Mouse (Mus musculus): ENCODE measurements around the gene Gm30083. TPM values are rescaled to one million over a fixed set of nuclear protein-coding genes. Genes with fewer than 3 reads are reported as not detected.
A peak's percentile ranks its signal among the peaks of the same experiment; 100 is the strongest.

Gene Gm30083
- polyA plus RNA-seq, 1 experiment, result not detected

GRCm38 (mm10) chr14:34016938-34017337 is 2.0 kb upstream of the Gm30083 start:
- H3K4me1 ChIP-seq (ENCODE audit: control insufficient read depth, insufficient read depth, insufficient read length), result no peaks in the 10 kb centered on the region
- H3K27me3 ChIP-seq (ENCODE audit: control insufficient read depth, insufficient read depth, low read length), result no peaks in the 10 kb centered on the region
- DNase-seq (ENCODE audit: low read depth in 1 of 2, low spot score in 2 of 2), result no peak
- no peak overlapping the region for H3K27ac ChIP-seq (ENCODE audit: insufficient read depth, low read length)
- WGBS, result 80% methylated on average over 2 of the region's 2 CpGs
- TF ChIP-seq CTCF (IDR thresholded peaks at IDR 0.05; ENCODE audit: extremely low read depth, insufficient read depth, insufficient read length, insufficient replicate concordance) (no peak), POLR2A (IDR thresholded peaks at IDR 0.05; ENCODE audit: low read depth, low read length) (no peak)
- no peak overlapping the region for H3K4me3 ChIP-seq (ENCODE audit: extremely low read depth, insufficient read depth, insufficient read length)
- no peaks in the 10 kb centered on the region for H3K36me3 ChIP-seq (ENCODE audit: control insufficient read depth, insufficient read depth, low read length)

DNA sequence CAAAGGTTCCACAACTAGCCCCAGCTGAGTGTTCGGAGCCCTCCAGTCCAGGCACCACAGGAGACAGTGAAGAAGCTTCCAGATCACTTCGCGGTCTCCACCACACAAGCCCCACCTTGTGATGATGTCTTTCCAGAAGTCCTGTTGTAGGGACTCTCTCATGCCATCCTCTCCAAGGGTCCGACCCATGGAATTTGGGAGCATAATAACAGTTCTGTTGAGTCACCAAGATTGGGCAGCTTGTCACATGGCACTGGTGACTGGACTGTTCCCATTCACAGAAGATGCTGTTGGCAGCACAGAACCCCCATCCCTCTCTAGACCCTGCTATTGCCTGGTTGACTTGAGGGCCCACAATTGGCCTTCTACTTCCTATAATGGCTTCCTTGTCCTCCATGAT is 1.4 kb upstream of the Gm30083 start, which contains the start of gene Gm5460:
Gm5460 (plus strand) TSS at position 378 of the 400 bp plus-strand sequence.
- 88% methylated on average over 4 of the region's 4 CpGs for WGBS
- H3K27ac ChIP-seq (ENCODE audit: insufficient read depth, low read length), result no peak within 1 kb of the TSS

GRCm38 (mm10) chr14:34002358-34002757 is 12.6 kb downstream of the Gm30083 start:
- no peaks in the 10 kb centered on the region for H3K4me1 ChIP-seq (ENCODE audit: control insufficient read depth, insufficient read depth, insufficient read length)
- 70% methylated on average over 5 of the region's 5 CpGs for WGBS
- DNase-seq (ENCODE audit: low read depth in 1 of 2, low spot score in 2 of 2), result no peak
- no peaks in the 10 kb centered on the region for H3K27me3 ChIP-seq (ENCODE audit: control insufficient read depth, insufficient read depth, low read length)
- no peaks in the 10 kb centered on the region for H3K36me3 ChIP-seq (ENCODE audit: control insufficient read depth, insufficient read depth, low read length)
- TF ChIP-seq CTCF (IDR thresholded peaks at IDR 0.05; ENCODE audit: extremely low read depth, insufficient read depth, insufficient read length, insufficient replicate concordance) (no peak), POLR2A (IDR thresholded peaks at IDR 0.05; ENCODE audit: low read depth, low read length) (no peak)
- H3K27ac ChIP-seq (ENCODE audit: insufficient read depth, low read length), result no peak overlapping the region
- no peak overlapping the region for H3K4me3 ChIP-seq (ENCODE audit: extremely low read depth, insufficient read depth, insufficient read length)

More for the DNA sequence above, 1.4 kb upstream of the Gm30083 start, which contains the start of gene Gm5460:
- TF ChIP-seq POLR2A (IDR thresholded peaks at IDR 0.05; ENCODE audit: low read depth, low read length), result no peak
- no peak for TF ChIP-seq CTCF (IDR thresholded peaks at IDR 0.05; ENCODE audit: extremely low read depth, insufficient read depth, insufficient read length, insufficient replicate concordance)
- no peaks in the 10 kb centered on the region for H3K4me1 ChIP-seq (ENCODE audit: control insufficient read depth, insufficient read depth, insufficient read length)
- H3K36me3 ChIP-seq (ENCODE audit: control insufficient read depth, insufficient read depth, low read length), result no peaks in the 10 kb centered on the region
- DNase-seq (ENCODE audit: low read depth in 1 of 2, low spot score in 2 of 2), result no peak
- H3K27me3 ChIP-seq (ENCODE audit: control insufficient read depth, insufficient read depth, low read length), result no peaks in the 10 kb centered on the region
- H3K4me3 ChIP-seq (ENCODE audit: extremely low read depth, insufficient read depth, insufficient read length), result no peak within 1 kb of the TSS

DNA sequence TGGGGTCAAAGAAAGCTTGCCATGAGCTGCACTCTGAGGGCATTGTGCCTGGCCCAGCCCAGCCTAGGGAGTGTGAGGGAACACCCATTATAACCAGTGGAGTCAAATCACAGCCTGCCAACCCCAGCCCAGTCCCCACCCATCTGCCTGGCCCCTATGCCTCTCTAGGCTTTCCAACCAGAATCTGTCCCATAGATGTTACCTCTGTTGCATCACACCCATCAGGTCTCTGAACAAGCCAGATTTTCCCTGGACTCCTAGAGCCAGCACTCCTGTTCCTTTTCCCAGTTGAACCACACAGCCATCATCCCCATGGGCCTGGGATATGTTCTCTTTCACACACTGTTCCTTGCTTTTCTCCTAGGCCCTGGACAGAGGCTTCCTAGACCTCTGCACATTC is 13.5 kb downstream of the Gm30083 start:
- no peak overlapping the region for H3K4me3 ChIP-seq (ENCODE audit: extremely low read depth, insufficient read depth, insufficient read length)
- no peaks in the 10 kb centered on the region for H3K36me3 ChIP-seq (ENCODE audit: control insufficient read depth, insufficient read depth, low read length)
- DNase-seq (ENCODE audit: low read depth in 1 of 2, low spot score in 2 of 2), result no peak
- no peak overlapping the region for H3K27ac ChIP-seq (ENCODE audit: insufficient read depth, low read length)
- no peaks in the 10 kb centered on the region for H3K27me3 ChIP-seq (ENCODE audit: control insufficient read depth, insufficient read depth, low read length)
- TF ChIP-seq POLR2A (IDR thresholded peaks at IDR 0.05; ENCODE audit: low read depth, low read length) (no peak), CTCF (IDR thresholded peaks at IDR 0.05; ENCODE audit: extremely low read depth, insufficient read depth, insufficient read length, insufficient replicate concordance) (no peak)
- no peaks in the 10 kb centered on the region for H3K4me1 ChIP-seq (ENCODE audit: control insufficient read depth, insufficient read depth, insufficient read length)

GRCm38 (mm10) chr14:34000076-34000475 is 14.9 kb downstream of the Gm30083 start:
- Histone ChIP-seq H3K4me3 (ENCODE audit: extremely low read depth, insufficient read depth, insufficient read length) (no peak overlapping the region), H3K4me1 (ENCODE audit: control insufficient read depth, insufficient read depth, insufficient read length) (no peaks in the 10 kb centered on the region), H3K27ac (ENCODE audit: insufficient read depth, low read length) (no peak overlapping the region), H3K36me3 (ENCODE audit: control insufficient read depth, insufficient read depth, low read length) (no peaks in the 10 kb centered on the region), H3K27me3 (ENCODE audit: control insufficient read depth, insufficient read depth, low read length) (no peaks in the 10 kb centered on the region)
- no peak for DNase-seq (ENCODE audit: low read depth in 1 of 2, low spot score in 2 of 2)
- TF ChIP-seq CTCF (IDR thresholded peaks at IDR 0.05; ENCODE audit: extremely low read depth, insufficient read depth, insufficient read length, insufficient replicate concordance) (no peak), POLR2A (IDR thresholded peaks at IDR 0.05; ENCODE audit: low read depth, low read length) (no peak)

GRCm38 (mm10) chr14:33997427-33997826 is 17.6 kb downstream of the Gm30083 start:
- no peak overlapping the region for H3K27ac ChIP-seq (ENCODE audit: insufficient read depth, low read length)
- H3K4me1 ChIP-seq (ENCODE audit: control insufficient read depth, insufficient read depth, insufficient read length), result no peaks in the 10 kb centered on the region
- no peak overlapping the region for H3K4me3 ChIP-seq (ENCODE audit: extremely low read depth, insufficient read depth, insufficient read length)
- 83% methylated on average over 6 of the region's 6 CpGs for WGBS
- no peaks in the 10 kb centered on the region for H3K36me3 ChIP-seq (ENCODE audit: control insufficient read depth, insufficient read depth, low read length)
- TF ChIP-seq POLR2A (IDR thresholded peaks at IDR 0.05; ENCODE audit: low read depth, low read length), result no peak
- DNase-seq (ENCODE audit: low read depth in 1 of 2, low spot score in 2 of 2), result no peak
- H3K27me3 ChIP-seq (ENCODE audit: control insufficient read depth, insufficient read depth, low read length), result no peaks in the 10 kb centered on the region

DNA sequence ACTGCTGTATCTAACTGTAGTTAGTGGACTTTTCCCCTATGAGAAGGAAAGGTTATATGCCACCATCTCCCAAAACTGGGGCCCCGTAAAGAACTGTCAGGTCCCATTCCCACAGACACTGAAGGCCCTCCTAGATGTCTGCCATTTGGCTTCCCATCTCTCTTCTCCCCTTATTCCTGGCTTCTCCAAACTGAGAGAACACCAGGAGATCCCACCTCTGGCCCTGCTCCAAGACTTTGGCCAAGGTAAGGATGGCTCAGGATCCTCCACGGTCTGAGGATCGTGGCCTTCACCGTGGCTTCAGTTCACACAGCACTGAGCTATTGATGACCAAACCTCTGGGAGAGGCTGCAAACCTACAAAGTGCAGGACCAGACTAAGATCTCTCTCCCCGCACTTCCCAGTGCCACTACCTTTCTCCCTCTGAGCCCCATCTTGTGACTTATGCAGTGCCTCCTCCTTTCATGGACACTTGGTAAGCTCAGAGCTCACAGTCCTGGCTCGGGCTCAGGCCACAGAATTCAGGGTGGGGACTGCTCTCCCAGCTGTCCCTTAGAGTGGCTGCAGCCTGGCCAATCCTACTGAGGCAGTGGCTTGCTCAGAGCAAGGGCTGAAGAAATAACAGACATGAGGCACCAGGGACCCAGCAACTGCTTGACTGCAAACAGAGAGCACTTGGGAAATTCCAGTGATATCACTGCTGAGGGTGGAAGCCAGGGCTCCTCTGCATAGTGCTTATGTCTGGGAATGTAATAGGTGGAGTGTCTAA is 21.3 kb downstream of the Gm30083 start:
- H3K4me3 ChIP-seq (ENCODE audit: extremely low read depth, insufficient read depth, insufficient read length), result no peak overlapping the region
- H3K4me1 ChIP-seq (ENCODE audit: control insufficient read depth, insufficient read depth, insufficient read length), result no peaks in the 10 kb centered on the region
- no peak for TF ChIP-seq POLR2A (IDR thresholded peaks at IDR 0.05; ENCODE audit: low read depth, low read length)
- no peak for TF ChIP-seq CTCF (IDR thresholded peaks at IDR 0.05; ENCODE audit: extremely low read depth, insufficient read depth, insufficient read length, insufficient replicate concordance)
- H3K36me3 ChIP-seq (ENCODE audit: control insufficient read depth, insufficient read depth, low read length), result no peaks in the 10 kb centered on the region
- peak in 1 of 2 experiments; percentile 1 for DNase-seq (ENCODE audit: low read depth in 1 of 2, low spot score in 2 of 2)
- no peak overlapping the region for H3K27ac ChIP-seq (ENCODE audit: insufficient read depth, low read length)
- 87% methylated on average over 6 of the region's 6 CpGs for WGBS
- no peaks in the 10 kb centered on the region for H3K27me3 ChIP-seq (ENCODE audit: control insufficient read depth, insufficient read depth, low read length)
